Mouse (Mus musculus) ES-Bruce4 (cell line): ENCODE data around the gene Kri1. TPM values are rescaled to one million over a fixed set of nuclear protein-coding genes. Genes with fewer than 3 reads are reported as not detected.

Experiments used
- H3K27ac ChIP-seq: 2 replicates; pipeline ENCODE4 v1.5.1; 2012; ENCODE audit warnings: low read length, inconsistent platforms; ENCODE audit not compliant: insufficient read depth
- H3K27me3 ChIP-seq: 2 replicates; pipeline ENCODE4 v1.6.1; 2012; ENCODE audit warnings: mild to moderate bottlenecking, low read length, inconsistent platforms; ENCODE audit not compliant: control insufficient read depth, poor library complexity, insufficient read depth, severe bottlenecking
- H3K36me3 ChIP-seq: 2 replicates; pipeline ENCODE4 v1.6.1; 2012; ENCODE audit warnings: inconsistent platforms, mild to moderate bottlenecking, low read length, moderate library complexity; ENCODE audit not compliant: control insufficient read depth, poor library complexity, insufficient read depth, severe bottlenecking
- H3K4me1 ChIP-seq: one replicate; pipeline ENCODE4 v1.8.1; 2011; ENCODE audit warnings: low read length; ENCODE audit not compliant: control insufficient read depth, insufficient read depth
- H3K4me3 ChIP-seq: 2 replicates; pipeline ENCODE4 v1.5.1; 2011; ENCODE audit warnings: low read depth, mild to moderate bottlenecking, low read length
- H3K9ac ChIP-seq: 2 replicates; pipeline ENCODE4 v1.6.1; 2012; ENCODE audit warnings: low read depth, mild to moderate bottlenecking, inconsistent platforms; ENCODE audit not compliant: poor library complexity, severe bottlenecking
- H3K9me3 ChIP-seq: replicated peaks from 2 replicates; pipeline ENCODE4 v1.6.1; 2012; ENCODE audit warnings: mild to moderate bottlenecking, low read length, inconsistent platforms; ENCODE audit not compliant: control insufficient read depth, poor library complexity, insufficient read depth, severe bottlenecking
- CTCF ChIP-seq: IDR thresholded peaks from one replicate; pipeline ENCODE4 v1.8.1; 2011; ENCODE audit warnings: low read depth, low read length
- EP300 ChIP-seq: IDR thresholded peaks from 2 replicates; pipeline ENCODE4 v1.6.1; 2011; ENCODE audit warnings: low read depth, low read length; ENCODE audit not compliant: insufficient read depth
- POLR2A ChIP-seq: IDR thresholded peaks from one replicate; pipeline ENCODE4 v1.8.1; 2011; ENCODE audit warnings: low read length; ENCODE audit not compliant: insufficient read depth
- polyA plus RNA-seq: library from polyadenylated mRNA; stranded (reverse); fragments of >200 nt; gene quantifications from 2 replicates; pipeline ENCODE4 v1.2.4, GENCODE M21; 2011; ENCODE audit warnings: low read depth; ENCODE audit not compliant: missing spikeins, insufficient read depth, insufficient read length

Kri1 gene
- polyA plus RNA-seq, 1 experiment: 41.7 TPM

- peaks cover 2% of the 10 kb centered on the region for H3K4me1 ChIP-seq
- H3K9ac ChIP-seq: peak within 1 kb of the TSS; percentile 50
- H3K27me3 ChIP-seq: 0 out of 2 replicates have a peak, but pooled peaks cover 4% of the 10 kb centered on the region
- no peak within 1 kb of the TSS for H3K27ac ChIP-seq
- H3K36me3 ChIP-seq: no peaks in the 10 kb centered on the region
- no peaks in the 10 kb centered on the region for H3K9me3 ChIP-seq
- TF ChIP-seq EP300 (no peak), POLR2A (no peak), CTCF (no peak)
- H3K4me3 ChIP-seq: peak within 1 kb of the TSS; percentile 45
Measured at GRCm38 (mm10) chr9:21248326-21248725, 39.4 kb downstream of the Kri1 start, which contains the start of gene S1pr5. Gene S1pr5 (minus strand): TSS chr9:21248443.

GRCm38 (mm10) chr9:21246342-21246741, 41.4 kb downstream of the Kri1 start:
- Histone ChIP-seq H3K27ac (no peak overlapping the region), H3K4me3 (no peak overlapping the region), H3K4me1 (peaks cover 4% of the 10 kb centered on the region), H3K27me3 (0 out of 2 replicates have a peak, but pooled peaks cover 7% of the 10 kb centered on the region), H3K9ac (no peak overlapping the region), H3K36me3 (no peaks in the 10 kb centered on the region), H3K9me3 (no peaks in the 10 kb centered on the region)
- TF ChIP-seq POLR2A (no peak), CTCF (no peak), EP300 (no peak)

DNA sequence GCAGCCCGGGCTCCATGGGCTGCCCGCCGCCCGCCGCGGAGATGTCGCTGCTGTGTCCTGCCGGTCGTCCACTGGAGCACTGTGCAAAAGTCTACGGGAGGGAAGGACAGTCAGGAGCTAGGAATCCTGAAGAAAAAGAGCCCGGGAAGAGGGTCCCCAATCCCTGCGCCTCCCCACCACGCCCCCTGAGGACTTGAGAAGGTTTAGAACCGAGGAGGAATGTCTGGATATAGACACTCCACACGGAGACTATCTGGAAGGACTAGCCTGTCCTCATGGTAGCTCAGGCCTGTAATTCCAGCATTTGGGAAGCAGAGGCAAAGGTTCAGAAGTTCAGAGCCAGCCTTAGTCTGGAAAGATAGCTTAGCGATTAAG, 42.7 kb downstream of the Kri1 start:
- Histone ChIP-seq H3K27ac (no peak overlapping the region), H3K36me3 (no peaks in the 10 kb centered on the region), H3K4me1 (peaks cover 1% of the 10 kb centered on the region), H3K4me3 (peak overlapping the region; percentile 70), H3K9me3 (no peaks in the 10 kb centered on the region), H3K9ac (peak overlapping the region; percentile 26), H3K27me3 (0 out of 2 replicates have a peak, but pooled peaks cover 7% of the 10 kb centered on the region)
- TF ChIP-seq EP300: no peak
- no peak for TF ChIP-seq POLR2A
- TF ChIP-seq CTCF: no peak

DNA sequence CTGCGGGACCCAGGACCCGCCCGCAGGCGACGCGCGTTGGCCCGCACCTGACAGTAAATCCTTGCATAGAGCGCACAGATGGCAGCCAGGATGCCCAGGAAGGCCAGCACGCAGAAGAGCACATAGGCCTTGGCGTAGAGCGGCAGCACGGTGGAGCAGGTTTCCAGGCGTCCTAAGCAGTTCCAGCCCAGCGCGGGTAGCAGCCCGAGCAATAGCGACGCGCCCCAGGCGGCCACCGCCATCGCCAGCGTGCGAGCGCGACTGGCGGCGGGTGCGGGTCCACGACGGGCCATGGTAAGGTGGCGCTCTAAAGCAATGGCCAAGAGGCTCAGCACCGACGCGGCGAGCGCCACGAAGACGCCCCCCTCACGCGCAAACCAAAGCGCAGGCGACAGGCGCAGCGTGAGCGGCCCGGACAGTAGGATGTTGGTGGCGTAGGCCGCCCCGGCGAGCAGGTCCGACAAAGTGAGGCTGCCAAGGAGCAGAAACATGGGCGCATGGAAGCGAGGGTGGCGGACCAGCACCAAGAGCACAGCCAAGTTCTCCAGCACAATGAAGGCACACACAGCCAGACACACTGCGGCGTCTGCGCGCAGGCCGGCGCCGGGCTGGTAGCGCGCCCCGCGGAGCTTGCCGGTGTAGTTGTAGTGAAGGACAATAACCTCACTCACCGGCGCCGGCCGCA, 43.2 kb downstream of the Kri1 start:
- H3K27ac ChIP-seq: no peak overlapping the region
- H3K4me1 ChIP-seq: peaks cover 1% of the 10 kb centered on the region
- H3K9me3 ChIP-seq: no peaks in the 10 kb centered on the region
- no peaks in the 10 kb centered on the region for H3K36me3 ChIP-seq
- peak overlapping the region; percentile 26 for H3K9ac ChIP-seq
- peak overlapping the region; percentile 70 for H3K4me3 ChIP-seq
- TF ChIP-seq EP300 (no peak), CTCF (no peak), POLR2A (no peak)
- 0 out of 2 replicates have a peak, but pooled peaks cover 7% of the 10 kb centered on the region for H3K27me3 ChIP-seq

DNA sequence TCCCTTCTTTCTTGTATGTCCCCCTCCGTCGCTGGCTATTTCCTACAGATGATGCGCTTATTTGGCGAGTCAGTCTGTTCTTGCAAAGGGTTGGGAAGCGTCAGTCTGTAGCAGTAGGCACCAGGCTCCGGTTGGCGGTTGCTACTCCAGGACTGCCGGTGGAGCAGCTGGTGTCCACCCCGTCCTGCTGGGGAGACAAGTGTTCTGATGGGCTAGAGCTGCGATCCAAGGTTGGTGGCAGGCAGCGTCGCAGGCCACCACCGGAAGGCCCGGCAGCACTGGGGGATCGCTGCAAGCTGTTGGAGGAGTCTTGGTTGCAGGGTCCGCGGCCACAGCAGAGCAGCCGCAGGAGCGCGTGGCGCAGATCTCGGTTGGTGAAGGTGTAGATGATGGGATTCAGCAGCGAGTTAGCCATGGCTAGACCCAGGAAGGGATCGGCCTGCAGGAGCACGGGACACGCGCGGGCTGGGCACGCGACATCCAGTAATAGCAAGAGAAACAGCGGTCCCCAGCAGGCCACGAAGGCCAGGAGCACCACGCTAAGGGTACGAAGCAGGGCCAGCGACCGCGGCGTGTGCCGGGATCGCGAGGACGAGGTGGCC, 43.8 kb downstream of the Kri1 start:
- peak overlapping the region; percentile 26 for H3K9ac ChIP-seq
- TF ChIP-seq EP300: 0 out of 2 replicates have a peak, but pooled peaks have one; percentile 4
- TF ChIP-seq CTCF: no peak
- H3K27ac ChIP-seq: no peak overlapping the region
- H3K27me3 ChIP-seq: 0 out of 2 replicates have a peak, but pooled peaks cover 7% of the 10 kb centered on the region
- peak overlapping the region; percentile 70 for H3K4me3 ChIP-seq
- no peaks in the 10 kb centered on the region for H3K36me3 ChIP-seq
- H3K4me1 ChIP-seq: peaks cover 1% of the 10 kb centered on the region
- no peaks in the 10 kb centered on the region for H3K9me3 ChIP-seq

GRCm38 (mm10) chr9:21241343-21241742, 46.4 kb downstream of the Kri1 start:
- Histone ChIP-seq H3K9ac (no peak overlapping the region), H3K4me1 (peaks cover 1% of the 10 kb centered on the region), H3K36me3 (no peaks in the 10 kb centered on the region), H3K27ac (no peak overlapping the region), H3K9me3 (no peaks in the 10 kb centered on the region), H3K4me3 (no peak overlapping the region), H3K27me3 (0 out of 2 replicates have a peak, but pooled peaks cover 7% of the 10 kb centered on the region)
- TF ChIP-seq EP300 (no peak), CTCF (peak; percentile 95)
